Mouse (Mus musculus) thymus, postnatal 4 days (tissue): ENCODE measurements around the gene Sh3tc1.

Source experiments
- DNase-seq: peaks from one replicate; pipeline ENCODE4 v3.0.0; 2021

The Sh3tc1 gene

GRCm38 (mm10) chr5:35739536-35740278 lies at the start of gene Sh3tc1:
TSS of gene Sh3tc1 (minus strand) at chr5:35739987.
- no peak for DNase-seq

- DNase-seq = no peak
Measured at GRCm38 (mm10) chr5:35788719-35789118, 48.9 kb upstream of the Sh3tc1 start.

- no peak for DNase-seq
Measured at GRCm38 (mm10) chr5:35787847-35788246, 48.1 kb upstream of the Sh3tc1 start.

GRCm38 (mm10) chr5:35785853-35786252 lies 46.1 kb upstream of the Sh3tc1 start:
- DNase-seq = no peak

GRCm38 (mm10) chr5:35782648-35783180 lies 42.9 kb upstream of the Sh3tc1 start:
- no peak for DNase-seq

GRCm38 (mm10) chr5:35781116-35781515 lies 41.3 kb upstream of the Sh3tc1 start:
- DNase-seq = no peak

GRCm38 (mm10) chr5:35774137-35774424 lies 34.3 kb upstream of the Sh3tc1 start:
- DNase-seq = peak; percentile 47

GRCm38 (mm10) chr5:35773274-35774136 lies 33.7 kb upstream of the Sh3tc1 start:
- no peak for DNase-seq

- peak; percentile 57 for DNase-seq
Measured at GRCm38 (mm10) chr5:35770891-35771663, 31.3 kb upstream of the Sh3tc1 start.

- no peak for DNase-seq
Measured at GRCm38 (mm10) chr5:35770246-35770645, 30.5 kb upstream of the Sh3tc1 start.

- DNase-seq = no peak
Measured at GRCm38 (mm10) chr5:35768997-35769396, 29.2 kb upstream of the Sh3tc1 start.

GRCm38 (mm10) chr5:35768525-35768924 lies 28.7 kb upstream of the Sh3tc1 start:
- no peak for DNase-seq

- no peak for DNase-seq
Measured at GRCm38 (mm10) chr5:35765909-35766308, 26.1 kb upstream of the Sh3tc1 start.

- no peak for DNase-seq
Measured at GRCm38 (mm10) chr5:35762850-35763249, 23.1 kb upstream of the Sh3tc1 start.

- DNase-seq = no peak
Measured at GRCm38 (mm10) chr5:35762388-35762787, 22.6 kb upstream of the Sh3tc1 start.

GRCm38 (mm10) chr5:35761323-35761722 lies 21.5 kb upstream of the Sh3tc1 start:
- DNase-seq = no peak

GRCm38 (mm10) chr5:35758081-35759053 lies 18.6 kb upstream of the Sh3tc1 start:
- peak; percentile 71 for DNase-seq

GRCm38 (mm10) chr5:35757639-35758001 lies 17.8 kb upstream of the Sh3tc1 start, which contains the start of gene Ablim2:
TSS of gene Ablim2 (plus strand) at chr5:35757880.
- peak; percentile 94 for DNase-seq

- DNase-seq = peak; percentile 64
Measured at GRCm38 (mm10) chr5:35756997-35757638, 17.3 kb upstream of the Sh3tc1 start.

GRCm38 (mm10) chr5:35756020-35756419 lies 16.2 kb upstream of the Sh3tc1 start:
- DNase-seq = no peak

GRCm38 (mm10) chr5:35755131-35755733 lies 15.4 kb upstream of the Sh3tc1 start:
- DNase-seq = peak; percentile 66
